Mouse (Mus musculus) urinary bladder, postnatal 10 days (tissue): Measurements from ENCODE around the gene Cactin.

Experiments
- DNase-seq: peaks from one replicate; pipeline ENCODE4 v3.0.0; 2022; ENCODE audit warnings: low spot score

Cactin gene

GRCm38 (mm10) chr10:81297845-81298244 is 23.1 kb upstream of the Cactin start:
- DNase-seq = no peak

GRCm38 (mm10) chr10:81298369-81299100 is 22.4 kb upstream of the Cactin start:
- no peak for DNase-seq

- no peak for DNase-seq
Measured at GRCm38 (mm10) chr10:81299585-81300351, 21.1 kb upstream of the Cactin start.

- no peak for DNase-seq
Measured at GRCm38 (mm10) chr10:81300352-81300907, 20.5 kb upstream of the Cactin start.

GRCm38 (mm10) chr10:81301321-81301720 is 19.6 kb upstream of the Cactin start:
- DNase-seq = no peak

GRCm38 (mm10) chr10:81302288-81302687 is 18.6 kb upstream of the Cactin start:
- no peak for DNase-seq

GRCm38 (mm10) chr10:81302781-81303218 is 18.1 kb upstream of the Cactin start:
- no peak for DNase-seq

- no peak for DNase-seq
Measured at GRCm38 (mm10) chr10:81303258-81303657, 17.6 kb upstream of the Cactin start.

GRCm38 (mm10) chr10:81303761-81304160 is 17.1 kb upstream of the Cactin start:
- no peak for DNase-seq

- no peak for DNase-seq
Measured at GRCm38 (mm10) chr10:81304597-81305238, 16.2 kb upstream of the Cactin start.

- no peak for DNase-seq
Measured at GRCm38 (mm10) chr10:81305663-81306062, 15.2 kb upstream of the Cactin start.

GRCm38 (mm10) chr10:81306173-81306668 is 14.7 kb upstream of the Cactin start:
- no peak for DNase-seq

- no peak for DNase-seq
Measured at GRCm38 (mm10) chr10:81306837-81307682, 13.8 kb upstream of the Cactin start.

GRCm38 (mm10) chr10:81309571-81309970 is 11.3 kb upstream of the Cactin start:
- no peak for DNase-seq

GRCm38 (mm10) chr10:81313581-81313980 is 7.3 kb upstream of the Cactin start:
- no peak for DNase-seq

- DNase-seq = no peak
Measured at GRCm38 (mm10) chr10:81314201-81314600, 6.7 kb upstream of the Cactin start.

- DNase-seq = no peak
Measured at GRCm38 (mm10) chr10:81315587-81315986, 5.3 kb upstream of the Cactin start.

GRCm38 (mm10) chr10:81316338-81317060 is 4.4 kb upstream of the Cactin start:
- DNase-seq = no peak

GRCm38 (mm10) chr10:81317273-81317672 is 3.6 kb upstream of the Cactin start:
- no peak for DNase-seq

GRCm38 (mm10) chr10:81318589-81319329 is 2.1 kb upstream of the Cactin start:
- no peak for DNase-seq
